Comparison of ENCODE assay signal across 9 mouse cellular contexts in the genomic region with DNA sequence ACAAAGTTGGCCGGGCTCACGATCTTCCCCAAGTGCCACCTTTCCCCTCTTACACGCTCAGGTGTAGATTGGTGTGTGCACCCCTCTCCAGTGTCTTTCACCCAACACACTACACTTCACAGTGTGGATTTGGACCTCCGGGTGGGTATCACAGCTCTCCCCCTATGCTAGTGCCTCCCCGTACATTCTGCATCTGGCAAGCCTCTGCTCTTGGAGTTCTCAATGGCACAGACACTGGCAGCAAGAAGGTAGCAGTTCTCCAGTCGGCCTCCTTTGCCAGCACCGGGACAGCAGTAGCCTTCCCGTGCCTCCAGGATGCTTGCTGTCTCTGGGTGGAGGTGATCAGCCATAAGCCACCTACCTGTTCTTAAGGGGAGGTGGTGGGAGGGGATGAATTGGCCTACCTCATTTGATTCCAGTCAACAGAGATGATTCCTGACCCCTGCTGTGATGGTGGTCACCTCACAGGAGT. TPM values are rescaled to one million over a fixed set of nuclear protein-coding genes. Genes with fewer than 3 reads are reported as not detected.
DNase-seq lines count a peak whose midpoint lies in the region; ATAC-seq lines count a peak whose summit lies in the region.
"Had no signal": no experiment of that assay in that cellular context is flagged by ENCODE, and none has a peak within 500 bp of the region (broad histone marks: within the 10 kb centered on the region; RNA-seq: fewer than 3 reads in every experiment).

No protein-coding gene starts in this region.

- WGBS in midbrain, embryonic 10.5 days: 87% methylated on average over 8 of the region's 8 CpGs
- WGBS in midbrain, embryonic 14.5 days: 87% methylated on average over 8 of the region's 8 CpGs
- 89% methylated on average over 8 of the region's 8 CpGs for whole genome bisulfite sequencing in limb, embryonic 11.5 days
- WGBS in neural tube, embryonic 13.5 days: 84% methylated on average over 8 of the region's 8 CpGs

- DNase-seq in heart, adult 11 months: peak; percentile 90
- DNase-seq in heart, postnatal 36 days: no peak
- no peak for DNase-seq in midbrain, embryonic 10.5 days (ENCODE audit: low spot score)
- DNase-seq in midbrain, embryonic 14.5 days: no peak
- DNase-seq in limb, embryonic 11.5 days (ENCODE audit: low spot score): peak; percentile 42
- DNase-seq in left cerebral cortex, postnatal 10 days (ENCODE audit: extremely low spot score in 1 of 2, low spot score in 2 of 2): no peak
- no peak for DNase-seq in adrenal gland, adult 2 months

- H3K4me1 ChIP-seq in midbrain, embryonic 10.5 days: peaks cover 22% of the 10 kb centered on the region
- H3K4me1 ChIP-seq in midbrain, embryonic 14.5 days (ENCODE audit: control insufficient read depth, insufficient read depth, low read length): no peaks in the 10 kb centered on the region
- peaks cover 13% of the 10 kb centered on the region; the same call in 1 of the 2 replicates for H3K4me1 ChIP-seq in limb, embryonic 11.5 days (ENCODE audit: control insufficient read depth, insufficient read depth, low read length)
- H3K4me1 ChIP-seq in neural tube, embryonic 13.5 days (replicated peaks): peaks cover 18% of the 10 kb centered on the region

- H3K36me3 ChIP-seq in midbrain, embryonic 10.5 days: peaks cover 50% of the 10 kb centered on the region
- peaks cover 49% of the 10 kb centered on the region for H3K36me3 ChIP-seq in midbrain, embryonic 14.5 days (ENCODE audit: control insufficient read depth, insufficient read depth, low read length)
- H3K36me3 ChIP-seq in limb, embryonic 11.5 days (ENCODE audit: control insufficient read depth, insufficient read depth, low read length): peaks cover 21% of the 10 kb centered on the region
- H3K36me3 ChIP-seq in neural tube, embryonic 13.5 days: peaks cover 48% of the 10 kb centered on the region

- no peaks in the 10 kb centered on the region for H3K27me3 ChIP-seq in midbrain, embryonic 10.5 days (ENCODE audit: low read depth, poor library complexity, severe bottlenecking)
- no peaks in the 10 kb centered on the region for H3K27me3 ChIP-seq in midbrain, embryonic 14.5 days (ENCODE audit: control insufficient read depth, insufficient read depth, low read length)
- no peaks in the 10 kb centered on the region for H3K27me3 ChIP-seq in limb, embryonic 11.5 days (ENCODE audit: control insufficient read depth, insufficient read depth, low read length)
- H3K27me3 ChIP-seq in neural tube, embryonic 13.5 days: no peaks in the 10 kb centered on the region

- H3K9me3 ChIP-seq in midbrain, embryonic 10.5 days (replicated peaks): no peaks in the 10 kb centered on the region
- H3K9me3 ChIP-seq in midbrain, embryonic 14.5 days (ENCODE audit: control insufficient read depth, low read length): no peaks in the 10 kb centered on the region
- H3K9me3 ChIP-seq in limb, embryonic 11.5 days (ENCODE audit: control insufficient read depth, low read length): no peaks in the 10 kb centered on the region
- no peaks in the 10 kb centered on the region for H3K9me3 ChIP-seq in neural tube, embryonic 13.5 days

- intact Hi-C loops in heart, postnatal 36 days (cut with DNase I): loop anchor here (1.0 kb wide), 1 partner anchor 45 kb away; no protein-coding TSS in a partner anchor
- intact Hi-C loops in left cerebral cortex, postnatal 10 days (cut with DNase I): loop anchor here (5.0 kb wide), 1 partner anchor 44 kb away; no protein-coding TSS in a partner anchor

- ATAC-seq in midbrain, embryonic 14.5 days (ENCODE audit: low FRiP score, low TSS enrichment): no peak
- no peak for ATAC-seq in limb, embryonic 11.5 days (ENCODE audit: insufficient number of reproducible peaks, low FRiP score, low TSS enrichment, low read depth)
- ATAC-seq in neural tube, embryonic 13.5 days (ENCODE audit: low read depth): peak; percentile 45

- no peak overlapping the region for H3K9ac ChIP-seq in midbrain, embryonic 14.5 days (replicated peaks; ENCODE audit: low read length)
- no peak overlapping the region for H3K9ac ChIP-seq in limb, embryonic 11.5 days (ENCODE audit: low read length)
- H3K9ac ChIP-seq in neural tube, embryonic 13.5 days: peak overlapping the region; percentile 26; the same call in 1 of the 2 replicates

- no peak overlapping the region for H3K4me3 ChIP-seq in midbrain, embryonic 10.5 days
- H3K4me3 ChIP-seq in midbrain, embryonic 14.5 days (replicated peaks; ENCODE audit: low read depth, low read length): no peak overlapping the region
- H3K4me3 ChIP-seq in limb, embryonic 11.5 days (ENCODE audit: low read depth, low read length): no peak overlapping the region
- H3K4me3 ChIP-seq in neural tube, embryonic 13.5 days: no peak overlapping the region

- no peak overlapping the region for H3K4me2 ChIP-seq in midbrain, embryonic 14.5 days (ENCODE audit: low read length)
- H3K4me2 ChIP-seq in limb, embryonic 11.5 days (ENCODE audit: low read depth, severe bottlenecking): no peak overlapping the region; the same call in 1 of the 2 replicates
- H3K4me2 ChIP-seq in neural tube, embryonic 13.5 days: peak overlapping the region; percentile 29

- H3K27ac ChIP-seq in midbrain, embryonic 10.5 days (replicated peaks): peak overlapping the region; percentile 71
- H3K27ac ChIP-seq in midbrain, embryonic 14.5 days (replicated peaks; ENCODE audit: low read depth, low read length): no peak overlapping the region; the same call in 1 of the 2 replicates
- 0 out of 2 replicates have a peak overlapping the region, but pooled peaks have one; percentile 1 for H3K27ac ChIP-seq in limb, embryonic 11.5 days (replicated peaks; ENCODE audit: low read depth, low read length)
- H3K27ac ChIP-seq in neural tube, embryonic 13.5 days (replicated peaks): no peak overlapping the region

RNA-seq across cellular contexts. Expression of a gene that starts 10.9 kb away (rescaled TPM):
- under 1 TPM in 1 of 2 experiments, not detected in 1; 0.19 TPM for total RNA-seq in heart, postnatal 36 days (2021)
- polyA plus RNA-seq in midbrain, embryonic 10.5 days (2016; fragmentation: Nextera tagmentation; extraction: Ambion mirVana): 0.14 and 0.16 TPM in 2 replicates
- 0.19 and 0.20 TPM in 2 replicates for polyA plus RNA-seq in midbrain, embryonic 14.5 days (2014; fragmentation: Nextera tagmentation; extraction: Ambion mirVana)
- polyA plus RNA-seq in limb, embryonic 11.5 days (2014; fragmentation: Nextera tagmentation; extraction: Ambion mirVana): 0.11 and 0.27 TPM in 2 replicates
- 0.19 and 0.25 TPM in 2 replicates for polyA plus RNA-seq in neural tube, embryonic 13.5 days (2015; fragmentation: Nextera tagmentation; extraction: Ambion mirVana)
- total RNA-seq in left cerebral cortex, postnatal 10 days (2021): under 1 TPM; 0.28 to 0.65 TPM
- under 1 TPM in 1 of 2 experiments, not detected in 1; 0.20 TPM for total RNA-seq in adrenal gland, adult 2 months (2021)
- polyA plus RNA-seq in adrenal gland, adult 2 months (2012; rRNA removed): 0.03 and 0.25 TPM in 2 replicates
- polyA plus RNA-seq: erythroblast, embryonic 14.5 days had no signal

RNA-seq across cellular contexts. Expression of a gene that starts 11.5 kb away (rescaled TPM):
- 10 to 100 TPM; 13.0 to 14.7 TPM for total RNA-seq in heart, postnatal 36 days (2021)
- polyA plus RNA-seq in midbrain, embryonic 10.5 days (2016; fragmentation: Nextera tagmentation; extraction: Ambion mirVana): 23.2 and 24.7 TPM in 2 replicates
- polyA plus RNA-seq in midbrain, embryonic 14.5 days (2014; fragmentation: Nextera tagmentation; extraction: Ambion mirVana): 6.5 and 7.1 TPM in 2 replicates
- polyA plus RNA-seq in limb, embryonic 11.5 days (2014; fragmentation: Nextera tagmentation; extraction: Ambion mirVana): 17.4 and 18.4 TPM in 2 replicates
- 10.5 and 11.1 TPM in 2 replicates for polyA plus RNA-seq in neural tube, embryonic 13.5 days (2015; fragmentation: Nextera tagmentation; extraction: Ambion mirVana)
- total RNA-seq in left cerebral cortex, postnatal 10 days (2021): 10 to 100 TPM in 1 of 2 experiments, 1 to 10 TPM in 1; 9.8 to 11.3 TPM
- total RNA-seq in adrenal gland, adult 2 months (2021): 10 to 100 TPM; 12.3 to 18.2 TPM
- polyA plus RNA-seq in adrenal gland, adult 2 months (2012; rRNA removed): 13.0 and 14.6 TPM in 2 replicates

RNA-seq across cellular contexts. Expression of a gene that starts 19.5 kb away (rescaled TPM):
- 10 to 100 TPM in 1 of 2 experiments, 1 to 10 TPM in 1; 9.5 to 10.5 TPM for total RNA-seq in heart, postnatal 36 days (2021)
- 22.3 and 25.1 TPM in 2 replicates for polyA plus RNA-seq in midbrain, embryonic 10.5 days (2016; fragmentation: Nextera tagmentation; extraction: Ambion mirVana)
- polyA plus RNA-seq in midbrain, embryonic 14.5 days (2014; fragmentation: Nextera tagmentation; extraction: Ambion mirVana): 6.5 and 11.2 TPM in 2 replicates
- 21.6 and 24.7 TPM in 2 replicates for polyA plus RNA-seq in limb, embryonic 11.5 days (2014; fragmentation: Nextera tagmentation; extraction: Ambion mirVana)
- polyA plus RNA-seq in neural tube, embryonic 13.5 days (2015; fragmentation: Nextera tagmentation; extraction: Ambion mirVana): 11.8 and 12.7 TPM in 2 replicates
- 10 to 100 TPM; 12.3 to 13.1 TPM for total RNA-seq in left cerebral cortex, postnatal 10 days (2021)
- 10 to 100 TPM in 1 of 2 experiments, 1 to 10 TPM in 1; 7.2 to 16.1 TPM for total RNA-seq in adrenal gland, adult 2 months (2021)
- polyA plus RNA-seq in adrenal gland, adult 2 months (2012; rRNA removed): 5.1 and 5.3 TPM in 2 replicates

RNA-seq across cellular contexts. Expression of a gene that starts 26.8 kb away (rescaled TPM):
- total RNA-seq in heart, postnatal 36 days (2021): 100 to 1,000 TPM; 109 to 116 TPM
- 27.5 and 31.5 TPM in 2 replicates for polyA plus RNA-seq in midbrain, embryonic 10.5 days (2016; fragmentation: Nextera tagmentation; extraction: Ambion mirVana)
- 125 and 142 TPM in 2 replicates for polyA plus RNA-seq in midbrain, embryonic 14.5 days (2014; fragmentation: Nextera tagmentation; extraction: Ambion mirVana)
- 67.2 and 70.2 TPM in 2 replicates for polyA plus RNA-seq in limb, embryonic 11.5 days (2014; fragmentation: Nextera tagmentation; extraction: Ambion mirVana)
- 105 and 109 TPM in 2 replicates for polyA plus RNA-seq in neural tube, embryonic 13.5 days (2015; fragmentation: Nextera tagmentation; extraction: Ambion mirVana)
- 10 to 100 TPM; 90.4 to 96.1 TPM for total RNA-seq in left cerebral cortex, postnatal 10 days (2021)
- 10 to 100 TPM; 81.0 to 92.5 TPM for total RNA-seq in adrenal gland, adult 2 months (2021)
- 45.9 and 52.8 TPM in 2 replicates for polyA plus RNA-seq in adrenal gland, adult 2 months (2012; rRNA removed)

RNA-seq across cellular contexts. Expression of a gene that starts 50.3 kb away (rescaled TPM):
- total RNA-seq in heart, postnatal 36 days (2021): 1 to 10 TPM; 5.0 to 5.1 TPM
- 22.0 and 24.6 TPM in 2 replicates for polyA plus RNA-seq in midbrain, embryonic 10.5 days (2016; fragmentation: Nextera tagmentation; extraction: Ambion mirVana)
- 6.2 and 8.7 TPM in 2 replicates for polyA plus RNA-seq in midbrain, embryonic 14.5 days (2014; fragmentation: Nextera tagmentation; extraction: Ambion mirVana)
- polyA plus RNA-seq in limb, embryonic 11.5 days (2014; fragmentation: Nextera tagmentation; extraction: Ambion mirVana): 105 and 106 TPM in 2 replicates
- polyA plus RNA-seq in neural tube, embryonic 13.5 days (2015; fragmentation: Nextera tagmentation; extraction: Ambion mirVana): 12.2 and 14.2 TPM in 2 replicates
- total RNA-seq in left cerebral cortex, postnatal 10 days (2021): 1 to 10 TPM; 3.9 to 4.1 TPM
- 10 to 100 TPM; 17.9 to 21.9 TPM for total RNA-seq in adrenal gland, adult 2 months (2021)
- polyA plus RNA-seq in adrenal gland, adult 2 months (2012; rRNA removed): 50.5 and 58.1 TPM in 2 replicates
- polyA plus RNA-seq: erythroblast, embryonic 14.5 days had no signal

Comparison
In these comparisons a context has a peak if more than half of its experiments do, and no peak if none do; other contexts are left out.
1. DNase-seq: peak in heart, adult 11 months (single experiment) and limb, embryonic 11.5 days (single experiment); none in heart, postnatal 36 days (0 of 2), midbrain, embryonic 10.5 days (single experiment), midbrain, embryonic 14.5 days (single experiment), left cerebral cortex, postnatal 10 days (0 of 2) and adrenal gland, adult 2 months (single experiment).
2. H3K27ac ChIP-seq: peak in midbrain, embryonic 10.5 days (single experiment) and limb, embryonic 11.5 days (single experiment); none in midbrain, embryonic 14.5 days (single experiment) and neural tube, embryonic 13.5 days (single experiment).